Mouse (Mus musculus): ENCODE data around the gene Qrfp. TPM values are rescaled to one million over a fixed set of nuclear protein-coding genes. Genes with fewer than 3 reads are reported as not detected.

The Qrfp gene
- polyA plus RNA-seq, 1 experiment from 2014 or later, result 0.08 TPM

DNA sequence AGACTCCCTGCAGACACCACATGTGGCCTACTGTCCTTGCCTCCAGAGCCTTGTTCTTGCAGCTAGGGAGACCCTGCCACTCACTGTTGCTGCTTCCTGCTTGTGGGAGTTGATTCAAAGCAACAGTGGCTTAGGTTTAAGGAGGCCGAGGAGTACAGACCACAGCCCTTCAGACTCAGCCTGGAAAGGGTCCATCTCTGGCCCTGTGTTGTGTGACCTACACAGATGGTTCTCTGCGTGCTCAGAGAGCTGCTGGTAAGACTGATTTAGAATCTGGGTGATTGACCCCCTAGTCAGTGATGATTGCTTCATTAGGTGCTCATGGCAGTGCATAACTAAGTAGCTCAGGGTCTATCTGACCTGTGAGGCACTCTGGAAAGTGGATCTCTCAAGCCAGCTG lies 21.2 kb downstream of the Qrfp start:
- no peak overlapping the region for H3K4me2 ChIP-seq
- no peak for ATAC-seq (replicated peaks; ENCODE audit: low FRiP score)
- H3K36me3 ChIP-seq, result peaks cover 98% of the 10 kb centered on the region
- H3K27ac ChIP-seq, result no peak overlapping the region
- H3K27me3 ChIP-seq, result no peaks in the 10 kb centered on the region
- WGBS, result 78% methylated on average over 2 of the region's 2 CpGs
- no peaks in the 10 kb centered on the region for H3K9me3 ChIP-seq (replicated peaks)
- H3K4me3 ChIP-seq (replicated peaks), result no peak overlapping the region
- H3K9ac ChIP-seq, result no peak overlapping the region
- H3K4me1 ChIP-seq, result peaks cover 11% of the 10 kb centered on the region; the same call in 1 of the 2 replicates

DNA sequence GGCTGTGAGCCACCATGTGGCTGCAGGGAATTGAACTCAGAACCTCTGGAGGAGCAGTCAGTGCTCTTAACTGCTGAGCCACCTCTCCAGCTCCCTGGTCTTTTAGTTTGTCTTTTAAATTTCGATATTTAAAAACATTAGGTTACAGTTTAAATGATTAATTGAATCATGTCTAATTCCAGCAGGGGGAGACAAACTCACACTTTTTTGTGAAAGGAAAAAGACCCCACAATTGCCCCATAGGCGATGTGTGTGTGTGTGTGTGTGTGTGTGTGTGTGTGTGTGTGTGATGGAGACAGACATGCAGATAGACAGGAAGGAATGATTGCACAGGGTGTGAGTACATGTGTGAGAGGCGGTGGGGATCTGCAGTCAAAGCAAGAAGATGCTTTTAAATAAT lies 22.2 kb downstream of the Qrfp start:
- H3K4me2 ChIP-seq, result no peak overlapping the region
- H3K9me3 ChIP-seq (replicated peaks), result no peaks in the 10 kb centered on the region
- peaks cover 11% of the 10 kb centered on the region; the same call in 1 of the 2 replicates for H3K4me1 ChIP-seq
- H3K4me3 ChIP-seq (replicated peaks), result no peak overlapping the region
- H3K36me3 ChIP-seq, result peaks cover 99% of the 10 kb centered on the region
- no peak overlapping the region for H3K27ac ChIP-seq
- 81% methylated on average over 3 of the region's 3 CpGs for WGBS
- ATAC-seq (replicated peaks; ENCODE audit: low FRiP score), result no peak
- H3K27me3 ChIP-seq, result no peaks in the 10 kb centered on the region
- no peak overlapping the region for H3K9ac ChIP-seq

DNA sequence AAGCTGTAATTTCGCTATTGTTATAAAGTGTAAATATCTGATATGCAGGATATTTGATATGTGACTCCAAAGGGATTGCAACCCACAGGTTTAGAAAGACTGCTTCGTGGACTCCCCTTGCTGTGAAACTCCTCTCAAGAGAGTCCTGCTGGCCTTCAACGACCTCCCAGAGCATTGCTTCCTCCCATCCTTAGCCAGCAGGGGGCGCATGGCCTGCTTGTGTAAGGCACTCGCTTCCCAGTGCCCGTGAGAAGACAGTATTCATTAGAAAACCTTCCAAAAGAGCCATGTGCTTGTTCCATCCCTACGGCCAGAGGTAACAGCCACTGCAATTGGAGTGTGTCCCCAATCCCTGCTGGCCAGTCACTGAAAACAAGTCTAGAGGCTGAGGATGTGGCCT lies 23.4 kb downstream of the Qrfp start:
- no peaks in the 10 kb centered on the region for H3K27me3 ChIP-seq

DNA sequence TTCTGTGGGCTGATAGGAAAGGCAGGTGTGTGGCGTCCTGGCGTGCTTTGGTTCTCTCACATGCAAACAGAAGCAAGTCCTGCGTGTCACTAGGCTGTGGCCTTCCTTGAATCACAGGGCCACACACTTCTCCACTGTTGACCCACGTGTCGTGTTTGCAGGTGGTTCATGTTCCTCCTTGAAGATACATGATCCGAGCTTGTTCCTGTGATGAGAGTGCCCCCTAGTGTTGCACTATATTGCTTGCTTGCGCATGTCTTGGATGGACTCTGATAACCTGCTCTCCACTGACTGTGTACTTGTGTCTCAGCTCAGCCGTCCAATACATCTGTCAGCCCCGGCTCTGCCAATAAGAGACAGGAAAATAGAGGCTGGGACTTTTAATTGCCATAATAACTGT lies 25.3 kb downstream of the Qrfp start:
- ATAC-seq (replicated peaks; ENCODE audit: low FRiP score), result 0 out of 2 replicates have a peak, but pooled peaks have one; percentile 58
- WGBS, result 29% methylated on average over 9 of the region's 9 CpGs
- H3K4me1 ChIP-seq, result peaks cover 8% of the 10 kb centered on the region; the same call in 1 of the 2 replicates

More for the DNA sequence above, 23.4 kb downstream of the Qrfp start:
- peaks cover 19% of the 10 kb centered on the region; the same call in 1 of the 2 replicates for H3K4me1 ChIP-seq
- H3K4me3 ChIP-seq (replicated peaks), result no peak overlapping the region
- no peak overlapping the region for H3K4me2 ChIP-seq
- H3K9ac ChIP-seq, result no peak overlapping the region
- 22% methylated on average over 7 of the region's 7 CpGs for WGBS
- peaks cover 99% of the 10 kb centered on the region for H3K36me3 ChIP-seq
- ATAC-seq (replicated peaks; ENCODE audit: low FRiP score), result no peak
- no peaks in the 10 kb centered on the region for H3K9me3 ChIP-seq (replicated peaks)
- H3K27ac ChIP-seq, result no peak overlapping the region

DNA sequence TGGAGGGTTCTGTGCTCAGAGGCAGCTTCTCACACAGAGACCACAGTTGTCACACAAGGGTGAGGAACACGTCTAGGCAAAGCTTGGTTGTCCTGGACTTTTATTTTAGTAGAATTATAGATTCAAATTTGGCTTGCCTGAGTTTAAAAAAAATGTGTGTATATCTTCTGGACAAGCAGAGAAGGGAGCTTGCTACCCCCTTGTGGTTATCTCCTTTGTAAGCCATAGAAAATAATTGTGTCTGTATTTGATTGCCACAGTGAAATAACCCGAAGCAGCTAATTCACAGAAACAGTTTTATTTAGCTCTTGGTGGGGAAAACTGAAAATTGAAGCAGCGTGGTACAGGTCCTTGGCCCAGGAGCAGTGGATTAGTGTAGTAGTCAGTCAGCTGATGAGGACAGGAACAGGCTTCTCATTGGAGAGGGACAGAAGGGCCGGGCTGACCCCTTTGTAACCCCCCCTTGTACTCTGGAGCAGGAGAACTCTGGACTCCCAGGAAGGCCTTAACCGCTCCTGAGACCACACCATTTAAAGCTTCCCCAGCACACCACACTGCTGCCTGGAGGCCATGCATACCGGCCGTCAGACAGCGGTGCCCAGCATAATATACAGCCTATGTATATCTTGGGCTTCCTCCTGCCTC lies 27.3 kb downstream of the Qrfp start:
- Histone ChIP-seq H3K27me3 (no peaks in the 10 kb centered on the region), H3K4me3 (replicated peaks) (no peak overlapping the region), H3K9me3 (replicated peaks) (no peaks in the 10 kb centered on the region), H3K9ac (no peak overlapping the region), H3K4me2 (no peak overlapping the region), H3K27ac (no peak overlapping the region), H3K4me1 (peaks cover 8% of the 10 kb centered on the region; the same call in 1 of the 2 replicates), H3K36me3 (peaks cover 99% of the 10 kb centered on the region)
- 0 out of 2 replicates have a peak, but pooled peaks have one; percentile 49 for ATAC-seq (replicated peaks; ENCODE audit: low FRiP score)
- 51% methylated on average over 8 of the region's 8 CpGs for WGBS

More for the DNA sequence above, 25.3 kb downstream of the Qrfp start:
- no peak overlapping the region for H3K4me3 ChIP-seq (replicated peaks)
- H3K27ac ChIP-seq, result no peak overlapping the region
- H3K9ac ChIP-seq, result no peak overlapping the region
- peaks cover 99% of the 10 kb centered on the region for H3K36me3 ChIP-seq
- H3K9me3 ChIP-seq (replicated peaks), result no peaks in the 10 kb centered on the region
- H3K27me3 ChIP-seq, result no peaks in the 10 kb centered on the region
- no peak overlapping the region for H3K4me2 ChIP-seq

DNA sequence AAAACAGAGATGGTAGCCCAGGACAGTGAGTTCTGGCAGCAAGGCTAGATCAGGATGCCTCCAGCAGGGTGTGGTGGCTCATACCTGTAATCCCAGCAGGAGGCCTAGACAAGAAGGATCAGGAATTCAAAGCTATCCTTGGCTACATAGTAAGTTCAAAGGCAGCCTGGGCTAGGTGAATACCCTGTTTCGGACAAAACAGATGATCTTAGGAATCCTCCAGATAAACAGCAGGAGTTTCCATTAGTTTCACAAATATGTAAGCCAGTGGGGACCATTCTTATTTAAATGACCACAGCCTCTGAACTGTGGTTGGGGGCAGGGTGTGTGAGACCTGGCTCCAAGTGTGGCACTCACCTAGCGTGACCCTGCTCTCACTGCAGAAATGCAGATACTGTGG lies 31.1 kb downstream of the Qrfp start:
- Histone ChIP-seq H3K9me3 (replicated peaks) (no peaks in the 10 kb centered on the region), H3K9ac (no peak overlapping the region), H3K36me3 (peaks cover 86% of the 10 kb centered on the region), H3K4me1 (0 out of 2 replicates have a peak, but pooled peaks cover 8% of the 10 kb centered on the region), H3K27me3 (no peaks in the 10 kb centered on the region), H3K4me2 (no peak overlapping the region), H3K4me3 (replicated peaks) (no peak overlapping the region), H3K27ac (no peak overlapping the region)
- ATAC-seq (replicated peaks; ENCODE audit: low FRiP score), result no peak
- 87% methylated on average over 2 of the region's 2 CpGs for WGBS

DNA sequence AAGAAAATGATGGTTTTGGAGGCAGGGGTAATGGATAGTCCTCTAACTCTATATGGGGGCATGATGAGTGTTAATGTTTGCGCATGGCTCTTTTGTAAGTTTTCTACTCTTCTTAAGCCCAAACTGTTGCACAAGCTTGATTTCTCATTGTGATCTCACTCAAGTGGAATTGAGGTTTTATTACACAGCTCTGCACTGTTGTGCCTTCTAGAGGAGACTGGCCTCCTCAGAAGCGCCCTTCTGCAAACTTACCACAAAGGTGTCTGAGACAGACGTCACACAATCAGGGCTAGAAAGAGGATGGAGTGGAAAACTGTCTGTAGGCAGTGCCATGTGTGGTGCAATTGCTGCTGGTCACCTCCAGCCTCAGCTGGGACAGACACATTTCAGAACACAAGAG lies 33.9 kb downstream of the Qrfp start:
- 94% methylated on average over 3 of the region's 3 CpGs for WGBS
- no peak overlapping the region for H3K27ac ChIP-seq
- ATAC-seq (replicated peaks; ENCODE audit: low FRiP score), result no peak
- peaks cover 21% of the 10 kb centered on the region for H3K4me1 ChIP-seq
- no peak overlapping the region for H3K9ac ChIP-seq
- no peak overlapping the region for H3K4me2 ChIP-seq
- no peaks in the 10 kb centered on the region for H3K27me3 ChIP-seq
- no peaks in the 10 kb centered on the region for H3K9me3 ChIP-seq (replicated peaks)
- peaks cover 62% of the 10 kb centered on the region for H3K36me3 ChIP-seq
- no peak overlapping the region for H3K4me3 ChIP-seq (replicated peaks)

DNA sequence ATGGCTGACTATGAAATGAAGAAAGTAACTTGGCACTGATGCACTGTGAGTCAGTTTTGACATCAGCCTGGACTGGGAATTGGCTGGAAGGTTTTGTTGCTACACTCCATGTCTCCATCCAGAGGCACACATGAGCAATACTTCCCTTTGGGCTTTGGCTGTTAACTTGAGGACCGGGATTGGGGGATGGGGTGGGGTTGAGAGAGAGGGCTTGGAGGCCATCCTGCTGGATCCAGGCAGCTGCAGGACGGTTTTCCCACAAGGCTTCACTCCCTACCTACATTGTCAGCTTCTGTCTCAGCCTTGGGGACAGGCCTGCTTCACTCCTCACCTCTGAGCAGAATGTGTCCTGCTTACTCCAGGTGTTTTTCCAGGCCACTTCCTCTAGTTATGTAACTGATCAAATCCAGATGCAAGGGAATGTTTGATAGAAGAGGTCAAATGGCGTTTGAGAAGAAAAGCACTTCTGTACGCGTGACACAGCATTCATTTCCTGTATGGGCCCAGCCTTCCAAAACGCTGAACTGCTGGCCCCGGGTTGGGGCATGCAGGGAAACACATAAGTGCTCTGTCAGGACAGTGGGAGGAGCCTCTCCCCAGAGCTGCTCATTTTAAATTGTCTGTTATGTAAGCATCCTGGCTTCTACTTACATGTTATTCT lies 39.5 kb downstream of the Qrfp start:
- ATAC-seq (replicated peaks; ENCODE audit: low FRiP score), result peak; percentile 78
- no peaks in the 10 kb centered on the region for H3K27me3 ChIP-seq
- H3K36me3 ChIP-seq, result peaks cover 15% of the 10 kb centered on the region
- H3K4me1 ChIP-seq, result peaks cover 75% of the 10 kb centered on the region
- H3K9me3 ChIP-seq (replicated peaks), result no peaks in the 10 kb centered on the region
- H3K4me3 ChIP-seq (replicated peaks), result no peak overlapping the region
- peak overlapping the region; percentile 24 for H3K4me2 ChIP-seq
- 11% methylated on average over 7 of the region's 7 CpGs for WGBS
- no peak overlapping the region for H3K9ac ChIP-seq
- peak overlapping the region; percentile 90 for H3K27ac ChIP-seq

DNA sequence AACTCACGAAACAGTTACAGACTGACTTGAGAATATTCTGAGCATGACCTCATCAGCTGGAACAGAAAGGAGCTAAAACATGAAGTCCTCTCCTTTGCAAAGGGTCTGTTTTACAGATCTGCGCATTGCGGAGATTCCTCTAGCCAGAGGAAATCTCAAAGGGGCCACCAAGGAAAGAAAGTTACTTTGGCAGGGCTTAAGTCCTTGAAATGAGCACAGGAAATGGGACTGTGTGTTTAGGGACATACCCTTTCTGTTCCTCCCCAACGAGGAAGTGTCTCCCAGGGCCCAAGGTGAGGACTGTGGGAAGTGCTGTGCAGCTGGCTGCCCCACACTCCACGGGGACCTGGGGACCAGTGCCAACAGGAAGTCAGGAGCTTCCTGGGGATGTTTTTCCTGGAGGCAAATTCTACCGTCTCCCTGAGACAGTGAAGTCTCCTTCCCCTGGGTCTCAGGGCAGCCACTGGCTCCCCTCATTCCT lies 40.7 kb downstream of the Qrfp start:
- Histone ChIP-seq H3K4me1 (peaks cover 87% of the 10 kb centered on the region), H3K27me3 (no peaks in the 10 kb centered on the region), H3K4me2 (peak overlapping the region; percentile 12), H3K36me3 (peaks cover 8% of the 10 kb centered on the region), H3K4me3 (replicated peaks) (no peak overlapping the region), H3K9me3 (replicated peaks) (no peaks in the 10 kb centered on the region), H3K27ac (peak overlapping the region; percentile 90), H3K9ac (no peak overlapping the region)
- no peak for ATAC-seq (replicated peaks; ENCODE audit: low FRiP score)
- WGBS, result 19% methylated on average over 6 of the region's 6 CpGs

DNA sequence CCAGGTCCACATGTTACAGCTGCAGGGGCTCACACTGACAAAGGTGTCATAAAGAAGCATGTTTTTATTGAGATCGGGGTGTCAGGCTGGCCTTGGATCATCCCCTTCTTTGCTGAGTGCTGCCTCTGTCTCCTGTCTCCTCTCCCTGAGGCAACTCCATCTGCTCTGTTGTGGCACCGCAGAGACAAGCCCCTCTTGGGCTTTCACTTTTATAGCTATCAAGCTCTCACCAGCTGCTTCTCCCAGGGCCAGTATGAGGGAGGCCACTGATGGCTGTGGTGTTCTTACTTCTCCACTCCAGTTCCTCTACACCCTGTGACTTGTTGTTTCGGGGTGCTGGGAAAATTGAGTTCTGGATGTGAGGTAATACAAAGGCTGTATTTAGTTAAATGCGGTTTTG lies 41.3 kb downstream of the Qrfp start:
- no peaks in the 10 kb centered on the region for H3K27me3 ChIP-seq

DNA sequence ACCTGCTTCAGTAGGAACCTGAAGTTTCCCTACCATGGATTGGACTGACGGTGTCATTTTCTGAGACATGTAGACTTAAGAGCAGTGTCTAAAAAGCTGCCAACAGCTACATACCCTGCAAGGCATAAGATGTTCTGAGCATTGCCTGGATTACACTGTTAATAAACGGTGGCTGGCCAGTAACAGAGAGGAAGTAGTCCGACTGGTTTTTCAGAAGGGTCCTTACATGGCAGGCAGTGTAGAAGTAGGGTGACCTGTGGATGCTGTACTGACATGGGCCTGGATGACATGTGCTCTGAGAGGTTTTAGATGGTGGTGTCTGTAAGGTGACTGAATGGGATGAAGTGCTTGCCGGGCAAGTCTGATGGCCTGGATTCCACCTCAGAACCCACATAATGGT lies 42.6 kb downstream of the Qrfp start:
- no peak overlapping the region for H3K9ac ChIP-seq
- H3K4me3 ChIP-seq (replicated peaks), result no peak overlapping the region
- H3K27ac ChIP-seq, result peak overlapping the region; percentile 90; the same call in 1 of the 2 replicates
- WGBS, result 73% methylated on average over 4 of the region's 4 CpGs
- H3K9me3 ChIP-seq (replicated peaks), result no peaks in the 10 kb centered on the region
- no peaks in the 10 kb centered on the region for H3K36me3 ChIP-seq
- no peaks in the 10 kb centered on the region for H3K27me3 ChIP-seq
- no peak overlapping the region for H3K4me2 ChIP-seq
- ATAC-seq (replicated peaks; ENCODE audit: low FRiP score), result no peak
- peaks cover 92% of the 10 kb centered on the region for H3K4me1 ChIP-seq

More for the DNA sequence above, 41.3 kb downstream of the Qrfp start:
- peaks cover 91% of the 10 kb centered on the region for H3K4me1 ChIP-seq
- H3K36me3 ChIP-seq, result peaks cover 2% of the 10 kb centered on the region
- H3K4me2 ChIP-seq, result peak overlapping the region; percentile 12
- no peaks in the 10 kb centered on the region for H3K9me3 ChIP-seq (replicated peaks)
- no peak overlapping the region for H3K9ac ChIP-seq
- 28% methylated on average over 4 of the region's 4 CpGs for WGBS
- H3K27ac ChIP-seq, result peak overlapping the region; percentile 90
- no peak overlapping the region for H3K4me3 ChIP-seq (replicated peaks)
- no peak for ATAC-seq (replicated peaks; ENCODE audit: low FRiP score)

DNA sequence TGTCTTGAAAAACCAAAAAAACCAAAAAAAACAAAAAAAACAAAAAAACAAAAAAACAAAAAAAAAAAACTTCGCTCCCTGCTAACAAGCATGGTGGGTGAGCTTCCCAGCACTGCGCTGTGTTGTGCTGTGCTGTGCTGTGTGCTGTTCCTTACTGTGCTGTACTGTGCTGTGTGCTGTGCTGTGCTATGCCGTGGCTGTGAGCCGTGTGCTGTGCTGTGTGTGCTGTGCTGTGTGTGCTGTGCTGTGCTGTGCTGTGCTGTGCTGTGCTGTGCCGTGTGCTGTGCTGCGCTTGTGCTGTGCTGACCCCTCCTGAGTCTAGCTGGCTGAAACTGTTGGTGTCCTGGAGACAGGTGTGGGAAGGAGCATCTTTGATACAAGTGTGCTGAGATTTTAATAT lies 43.3 kb downstream of the Qrfp start:
- no peak overlapping the region for H3K9ac ChIP-seq
- peaks cover 92% of the 10 kb centered on the region for H3K4me1 ChIP-seq
- H3K9me3 ChIP-seq (replicated peaks), result no peaks in the 10 kb centered on the region
- 97% methylated on average over 6 of the region's 6 CpGs for WGBS
- 0 out of 2 replicates have a peak overlapping the region, but pooled peaks have one; percentile 18 for H3K27ac ChIP-seq
- H3K4me2 ChIP-seq, result no peak overlapping the region
- H3K27me3 ChIP-seq, result no peaks in the 10 kb centered on the region
- ATAC-seq (replicated peaks; ENCODE audit: low FRiP score), result 0 out of 2 replicates have a peak, but pooled peaks have one; percentile 44
- no peak overlapping the region for H3K4me3 ChIP-seq (replicated peaks)
- no peaks in the 10 kb centered on the region for H3K36me3 ChIP-seq
